Mouse (Mus musculus) thymus, adult 2 months (tissue): Measurements from ENCODE around the gene Vmn2r91.
"Not testable (repeated sequence)": the region's sequence is repeated elsewhere in the genome, so short reads cannot be mapped to it uniquely, and the experiment has no call there.

Source experiments
- CTCF ChIP-seq: fragments of 200-500 bp; IDR thresholded peaks from 2 replicates; pipeline ENCODE4 v1.5.1; 2012; ENCODE audit warnings: mild to moderate bottlenecking, control low read depth, low read length, moderate library complexity, borderline replicate concordance; ENCODE audit not compliant: control insufficient read depth, poor library complexity, insufficient read depth; ENCODE audit errors: extremely low read depth
- POLR2A ChIP-seq: fragments of 200-500 bp; IDR thresholded peaks from 2 replicates; pipeline ENCODE4 v1.6.1; 2012; ENCODE audit warnings: mild to moderate bottlenecking, low read length, control low read depth, moderate library complexity; ENCODE audit not compliant: control insufficient read depth, poor library complexity, insufficient read depth; ENCODE audit errors: extremely low read depth

DNA sequence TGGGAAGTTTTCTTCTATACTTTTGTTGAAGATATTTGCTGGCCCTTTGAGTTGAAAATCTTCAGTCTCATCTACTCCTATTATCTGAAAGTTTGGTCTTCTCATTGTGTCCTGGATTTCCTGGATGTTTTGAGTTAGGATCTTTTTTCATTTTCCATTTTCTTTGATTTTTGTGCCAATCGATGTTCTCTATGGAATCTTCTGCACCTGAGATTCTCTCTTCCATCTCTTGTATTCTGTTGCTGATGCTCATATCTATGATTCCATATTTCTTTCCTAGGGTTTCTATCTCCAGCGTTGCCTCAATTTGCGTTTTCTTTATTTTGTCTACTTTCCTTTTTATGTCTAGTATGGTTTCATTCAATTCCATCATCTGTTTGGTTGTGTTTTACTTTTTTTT lies 17.4 kb downstream of the Vmn2r91 start:
- not testable (repeated sequence) for TF ChIP-seq CTCF, POLR2A
